Mouse (Mus musculus) thymus, postnatal 25 days (tissue): ENCODE results near the gene Gm10840.
"Not testable (repeated sequence)": the region's sequence is repeated elsewhere in the genome, so short reads cannot be mapped to it uniquely, and the experiment has no call there.

Experiments used
- DNase-seq: peaks from one replicate; pipeline ENCODE4 v3.0.0; 2022

Gm10840 gene

GRCm38 (mm10) chr11:106160841-106161721 lies at the start of gene Gm10840, which contains the start of gene Limd2:
Gene Gm10840, plus strand, starts transcription at chr11:106160850.
Gene Limd2, minus strand, starts transcription at chr11:106160860.
- peak; percentile 83 for DNase-seq

- no peak for DNase-seq
These were observed 49.0 kb upstream of the Gm10840 start for GRCm38 (mm10) chr11:106111688-106112087.

GRCm38 (mm10) chr11:106122221-106122620 lies 38.4 kb upstream of the Gm10840 start:
- no peak for DNase-seq

- DNase-seq: peak; percentile 50
These were observed 37.9 kb upstream of the Gm10840 start for GRCm38 (mm10) chr11:106122736-106123135.

GRCm38 (mm10) chr11:106124784-106125183 lies 35.9 kb upstream of the Gm10840 start:
- no peak for DNase-seq

- no peak for DNase-seq
These were observed 34.8 kb upstream of the Gm10840 start for GRCm38 (mm10) chr11:106125827-106126226.

- DNase-seq: not testable (repeated sequence)
These were observed 33.8 kb upstream of the Gm10840 start for GRCm38 (mm10) chr11:106126727-106127373.

GRCm38 (mm10) chr11:106129477-106129876 lies 31.2 kb upstream of the Gm10840 start:
- no peak for DNase-seq

GRCm38 (mm10) chr11:106132516-106132915 lies 28.1 kb upstream of the Gm10840 start:
- no peak for DNase-seq

GRCm38 (mm10) chr11:106134580-106135528 lies 25.8 kb upstream of the Gm10840 start:
- no peak for DNase-seq

- no peak for DNase-seq
These were observed 9.4 kb upstream of the Gm10840 start for GRCm38 (mm10) chr11:106151219-106151618.

- no peak for DNase-seq
These were observed 8.5 kb upstream of the Gm10840 start for GRCm38 (mm10) chr11:106152132-106152531.

- no peak for DNase-seq
These were observed 6.6 kb upstream of the Gm10840 start for GRCm38 (mm10) chr11:106154091-106154490.

- peak; percentile 17 for DNase-seq
These were observed 5.9 kb upstream of the Gm10840 start for GRCm38 (mm10) chr11:106154770-106155169.

GRCm38 (mm10) chr11:106155761-106156160 lies 4.9 kb upstream of the Gm10840 start:
- no peak for DNase-seq

GRCm38 (mm10) chr11:106156257-106156656 lies 4.4 kb upstream of the Gm10840 start:
- no peak for DNase-seq

GRCm38 (mm10) chr11:106157154-106157553 lies 3.5 kb upstream of the Gm10840 start:
- no peak for DNase-seq

GRCm38 (mm10) chr11:106158081-106158929 lies 2.3 kb upstream of the Gm10840 start:
- DNase-seq: peak; percentile 79

GRCm38 (mm10) chr11:106158930-106159215 lies 1.8 kb upstream of the Gm10840 start:
- DNase-seq: no peak

GRCm38 (mm10) chr11:106159216-106159920 lies 1.3 kb upstream of the Gm10840 start:
- DNase-seq: peak; percentile 95
